Mouse (Mus musculus) cerebellum, adult 11 months (tissue): ENCODE measurements at regions not wholly inside any gene's neighbourhood (a gene's known extent, or its start where the extent isn't known, plus 50 kb on each side); places are given as distances from the start of the nearest gene placed in this dataset.

Source experiments
- DNase-seq: peaks from one replicate; pipeline ENCODE4 v3.0.0; 2022

DNA sequence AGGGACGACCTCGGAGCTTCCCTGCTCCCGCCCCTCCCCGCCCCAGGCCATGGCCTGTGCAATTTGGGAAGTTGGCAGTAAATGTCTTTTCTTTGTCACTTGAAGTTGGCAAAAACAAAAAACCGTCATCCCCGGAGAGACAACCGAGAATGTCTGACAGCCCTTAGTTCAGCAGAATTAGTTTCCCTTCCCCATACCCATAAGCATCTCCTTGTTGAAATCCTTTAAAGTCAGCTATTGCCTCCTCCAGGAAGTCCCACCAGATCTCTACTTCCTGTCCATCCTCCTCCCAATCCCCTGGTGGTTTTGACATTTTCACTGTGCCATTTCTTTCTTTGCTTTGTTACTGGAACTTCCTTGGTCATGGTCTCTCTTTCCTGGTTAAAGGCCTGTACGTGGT lies 54.8 kb downstream of the Foxb1 start:
- no peak for DNase-seq

DNA sequence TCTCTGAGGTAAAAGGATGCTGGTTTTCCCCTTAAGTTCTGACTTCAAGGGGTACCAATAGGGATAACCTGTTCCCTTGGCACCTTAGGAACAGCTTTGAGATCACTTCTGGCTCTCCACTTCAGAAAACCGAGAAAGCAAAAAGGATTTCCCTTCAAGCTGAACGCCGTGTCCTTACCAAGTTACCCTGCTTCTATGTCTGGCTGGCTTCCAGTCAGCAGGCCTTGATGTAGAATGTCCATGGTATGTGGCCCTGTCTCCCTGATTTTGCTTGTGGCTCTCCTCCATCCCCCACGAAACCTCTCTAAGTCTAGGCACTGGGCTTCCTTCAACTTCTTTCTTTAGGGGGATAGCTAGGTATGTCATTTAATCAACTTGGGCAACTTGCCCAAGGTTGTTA lies 55.7 kb downstream of the Foxb1 start:
- DNase-seq = no peak

DNA sequence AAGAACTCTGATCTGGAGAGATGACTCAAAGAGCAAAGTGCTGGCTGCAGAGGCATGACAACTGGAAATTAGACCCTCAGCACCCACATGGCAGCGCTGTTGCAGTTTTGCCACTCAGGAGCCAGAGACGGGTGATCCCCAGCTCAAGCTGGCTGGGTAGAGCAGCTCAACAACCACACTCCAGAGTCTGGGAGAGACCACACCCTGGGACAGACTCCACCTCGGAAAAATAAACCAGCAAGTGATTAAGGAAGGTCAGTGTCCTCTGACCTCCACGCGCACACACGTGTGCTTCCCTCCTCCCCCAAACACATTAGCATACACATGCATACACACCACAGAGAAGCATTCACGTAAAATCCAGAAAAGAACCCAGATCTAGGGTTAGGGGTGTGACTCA lies 57.0 kb downstream of the Foxb1 start:
- DNase-seq = no peak

DNA sequence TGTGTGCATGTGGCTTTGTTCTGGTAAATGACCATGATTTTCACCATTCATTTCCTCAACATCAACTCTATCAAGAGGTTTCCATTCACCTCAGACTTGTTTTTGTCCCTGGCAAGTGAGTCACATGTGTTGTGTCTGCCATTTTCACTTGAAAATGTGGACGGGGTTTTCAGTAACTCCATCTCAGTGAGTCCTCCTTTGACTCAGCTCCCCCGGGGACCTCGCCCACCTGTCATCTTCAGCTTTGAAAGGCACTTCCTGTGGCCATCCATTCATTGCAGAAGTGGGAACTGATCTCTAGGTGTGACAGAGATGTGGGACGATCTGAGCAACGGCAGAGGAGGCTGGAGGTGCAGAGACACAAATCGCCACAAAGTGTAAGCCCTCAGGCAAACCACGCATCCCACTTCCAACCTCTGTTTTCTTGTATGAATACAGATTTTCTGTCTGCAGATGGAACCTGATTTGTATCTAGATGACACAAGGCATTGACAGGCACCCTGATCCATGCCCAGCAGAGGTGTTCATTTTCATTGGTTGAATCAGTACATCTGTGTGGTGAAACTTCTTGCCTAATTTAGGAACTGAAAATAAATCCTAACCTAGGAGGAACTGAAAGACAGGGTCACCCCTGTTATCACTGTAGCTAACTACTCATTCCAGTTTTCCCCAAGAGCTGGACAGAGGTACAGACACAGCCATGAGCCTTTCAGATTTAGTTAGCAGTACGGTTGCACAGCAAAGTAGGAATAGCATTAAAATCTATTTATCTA lies 58.4 kb downstream of the Foxb1 start:
- no peak for DNase-seq

DNA sequence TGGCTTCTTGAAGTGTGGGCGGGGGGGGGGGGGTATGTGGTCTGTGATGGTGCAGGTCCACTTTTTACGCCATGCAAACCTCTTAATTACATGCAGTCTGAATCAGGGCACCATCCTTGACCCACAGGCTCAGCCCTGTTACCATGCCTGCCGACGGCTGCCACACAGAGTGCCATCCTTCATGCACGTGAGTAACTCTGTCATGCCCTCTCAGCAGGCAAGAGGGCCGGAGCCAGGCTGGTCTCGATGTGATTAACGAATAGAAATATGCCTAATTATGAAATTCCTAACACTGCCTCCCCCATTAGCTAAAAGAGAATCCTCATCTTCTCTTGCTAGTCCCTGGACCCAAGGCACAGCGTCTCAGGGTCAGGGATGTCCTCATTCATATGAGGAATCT lies 60.0 kb downstream of the Foxb1 start:
- no peak for DNase-seq

DNA sequence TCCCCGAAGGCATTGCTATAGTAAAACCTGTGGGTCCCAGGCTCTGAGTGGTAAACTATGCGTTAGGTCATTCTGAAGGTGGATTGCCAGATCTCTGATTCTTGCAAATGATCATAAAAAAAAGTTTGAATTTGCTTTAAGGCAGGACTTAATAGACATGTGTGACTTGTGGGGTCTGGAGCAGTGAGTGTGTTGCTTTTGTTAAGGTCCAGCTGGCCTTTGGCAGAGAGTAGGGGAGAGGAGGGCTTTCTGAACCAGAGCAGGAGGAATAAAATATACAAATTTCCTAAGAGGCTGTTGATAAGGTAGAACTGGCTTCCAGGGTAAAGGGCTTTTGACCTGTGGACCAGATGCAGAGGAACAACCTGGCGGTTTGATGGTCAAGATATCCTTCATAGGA lies 69.0 kb downstream of the Foxb1 start:
- no peak for DNase-seq

DNA sequence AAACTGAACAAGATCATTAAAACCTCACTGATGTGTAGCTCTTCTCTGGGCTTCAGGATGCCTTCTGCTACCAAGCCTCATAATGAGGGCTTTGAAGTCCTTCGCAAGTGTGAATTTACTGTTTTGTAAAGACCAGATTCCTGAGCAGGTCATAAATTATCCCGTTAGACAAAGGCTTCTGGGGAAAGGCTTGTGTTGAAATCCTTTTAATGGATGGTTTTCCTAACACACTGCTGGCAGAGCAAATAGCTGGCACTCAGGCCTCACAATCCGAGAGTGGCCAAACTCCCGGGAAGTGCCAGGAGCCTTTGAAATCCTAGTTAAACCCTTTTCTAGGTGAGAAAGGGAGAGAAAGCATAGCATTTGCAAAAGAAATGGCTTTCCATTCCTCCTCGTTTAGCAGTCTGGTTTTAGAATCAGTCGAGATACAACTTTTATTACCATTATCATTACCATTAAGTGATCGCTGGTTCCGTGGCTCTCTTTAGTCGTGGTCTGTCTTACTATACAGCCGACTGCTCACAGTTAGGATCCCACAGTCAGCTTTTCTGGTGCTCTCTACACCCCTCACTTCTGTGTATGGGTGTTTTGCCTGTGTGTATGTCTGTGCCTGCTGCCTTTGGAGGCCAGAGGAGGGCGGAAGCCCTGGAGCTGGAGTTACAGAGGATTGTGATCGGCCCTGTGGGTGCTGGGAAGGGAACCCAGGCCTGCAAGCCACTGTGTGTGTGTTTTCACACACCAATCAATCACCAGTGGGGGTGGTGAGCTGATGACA lies 73.2 kb downstream of the Foxb1 start:
- DNase-seq = no peak

DNA sequence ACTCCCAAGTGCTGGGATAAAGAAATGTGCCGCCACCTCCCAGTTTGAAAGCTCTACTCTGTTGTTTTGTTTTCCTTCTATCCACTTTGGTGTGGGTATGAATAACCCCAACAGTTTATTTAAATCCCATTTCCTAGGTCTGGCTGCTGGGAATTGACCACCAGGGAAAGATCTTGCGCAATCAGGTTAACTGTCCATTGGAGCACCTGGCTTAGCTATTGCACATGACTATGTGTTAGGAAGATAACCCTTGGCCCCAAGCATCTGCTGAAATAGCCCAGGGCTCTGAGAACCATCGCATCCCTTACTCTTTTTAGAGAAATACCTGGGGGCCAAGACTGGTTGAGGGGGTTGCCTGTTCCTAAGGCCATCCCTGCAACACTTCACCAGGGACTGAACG lies 74.0 kb downstream of the Foxb1 start:
- DNase-seq = no peak

DNA sequence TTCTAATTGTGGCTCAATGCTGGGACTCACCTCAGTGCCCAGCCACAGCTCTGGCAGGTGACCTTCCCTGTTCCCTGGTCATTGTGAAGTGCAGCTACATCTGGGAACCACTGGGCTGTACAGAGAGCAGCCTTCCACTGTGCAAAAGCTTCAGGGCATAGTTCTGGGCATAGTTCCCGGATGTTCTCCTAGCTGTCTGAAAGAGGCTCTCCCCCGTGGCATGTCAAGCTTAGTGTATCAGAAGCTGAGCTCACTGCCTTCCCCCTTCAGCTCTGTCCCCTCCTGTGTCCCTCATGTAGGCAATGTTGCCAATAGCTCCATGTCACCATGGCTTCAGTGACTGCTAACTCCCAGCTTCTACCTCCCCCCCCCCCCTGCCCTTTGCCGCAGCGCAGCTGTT lies 75.1 kb downstream of the Foxb1 start:
- DNase-seq = no peak

DNA sequence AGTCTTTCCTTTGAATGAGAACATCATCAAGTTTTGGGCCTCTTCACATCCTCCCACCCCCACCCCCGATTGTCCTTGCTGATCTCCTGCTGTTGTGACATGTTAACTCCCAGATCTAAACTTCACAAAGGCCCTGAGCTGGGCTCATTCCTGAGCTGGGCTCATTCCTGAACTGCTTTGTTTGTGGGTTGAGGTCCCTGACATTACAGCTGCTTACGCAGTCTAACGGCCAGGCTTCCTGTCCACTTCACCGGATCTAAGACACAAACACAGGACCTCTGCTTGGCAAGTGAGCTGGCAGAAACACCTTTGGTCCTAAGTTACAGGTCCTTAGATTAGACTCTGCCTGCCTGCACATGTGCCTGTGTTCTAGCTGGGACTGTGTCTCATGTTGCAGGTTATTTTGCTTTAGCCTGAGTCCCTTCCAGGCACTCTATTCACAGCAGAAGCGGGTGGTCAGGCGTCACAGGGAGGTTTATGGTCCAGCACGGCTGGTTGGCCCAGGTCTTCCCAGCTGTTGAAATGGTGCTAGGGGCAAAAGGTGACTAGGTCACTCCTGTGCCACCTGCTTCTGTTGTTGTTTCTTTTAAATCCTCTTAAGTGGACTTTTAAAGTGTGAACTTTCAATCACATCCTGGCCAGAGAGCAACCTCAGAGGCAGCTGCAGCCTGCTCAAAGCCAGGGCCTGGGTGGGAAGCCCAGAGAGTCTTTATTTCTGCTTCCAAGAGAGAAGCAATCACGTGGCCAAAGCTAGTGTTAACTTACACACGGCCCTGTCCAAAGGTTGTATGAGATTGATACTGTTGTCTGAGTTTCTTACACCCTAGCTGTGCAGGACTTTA lies 79.1 kb downstream of the Foxb1 start:
- no peak for DNase-seq

DNA sequence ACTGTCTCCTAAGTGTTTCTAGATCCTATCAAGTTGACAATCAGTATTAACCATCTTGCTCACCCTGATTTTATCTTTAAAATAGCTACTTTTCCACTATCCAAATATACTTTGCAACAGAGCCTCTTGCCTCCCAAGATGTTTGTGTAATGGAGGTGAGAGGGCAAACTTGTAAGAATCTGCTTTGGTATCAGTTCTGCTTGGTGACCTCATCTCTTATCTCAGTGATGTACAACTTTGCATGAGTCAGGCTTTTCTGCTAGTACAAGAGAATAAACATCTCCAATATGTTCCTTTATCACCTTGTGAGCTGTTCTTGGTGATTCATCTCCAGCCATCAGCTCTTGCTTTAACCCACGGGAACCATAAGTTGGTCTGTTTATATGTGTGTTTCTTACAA lies 82.1 kb downstream of the Foxb1 start:
- DNase-seq = no peak

DNA sequence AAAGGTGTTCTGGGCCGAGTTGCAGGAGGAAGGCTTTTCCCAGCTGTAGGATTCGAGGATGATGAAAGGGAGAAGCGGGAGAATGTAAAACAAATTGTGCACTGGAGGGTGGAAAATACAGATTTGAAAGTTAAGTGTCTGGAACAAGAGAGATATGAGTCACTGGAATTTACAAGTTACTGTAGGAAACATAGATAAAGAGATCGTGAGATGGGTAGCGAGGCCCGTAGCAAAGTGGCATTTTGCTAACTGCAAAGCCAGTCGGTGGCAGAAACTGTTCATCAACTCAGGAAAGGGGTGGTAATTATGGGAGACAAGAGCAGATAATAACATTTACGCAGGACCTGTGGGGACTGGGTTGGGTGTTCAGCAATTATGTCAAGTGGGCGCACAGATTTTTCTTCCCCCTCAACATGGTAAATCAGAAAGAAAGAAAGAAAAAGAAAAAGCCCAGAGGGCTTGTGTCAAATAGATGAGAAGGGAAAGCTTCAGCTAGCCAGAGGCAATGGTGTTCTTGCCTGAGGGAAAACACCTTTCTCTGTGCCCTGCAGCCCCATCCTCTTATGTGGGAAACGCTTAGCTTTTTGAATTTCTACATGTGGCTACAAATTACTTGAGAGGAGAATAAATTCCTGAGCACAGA lies 87.2 kb downstream of the Foxb1 start:
- no peak for DNase-seq

DNA sequence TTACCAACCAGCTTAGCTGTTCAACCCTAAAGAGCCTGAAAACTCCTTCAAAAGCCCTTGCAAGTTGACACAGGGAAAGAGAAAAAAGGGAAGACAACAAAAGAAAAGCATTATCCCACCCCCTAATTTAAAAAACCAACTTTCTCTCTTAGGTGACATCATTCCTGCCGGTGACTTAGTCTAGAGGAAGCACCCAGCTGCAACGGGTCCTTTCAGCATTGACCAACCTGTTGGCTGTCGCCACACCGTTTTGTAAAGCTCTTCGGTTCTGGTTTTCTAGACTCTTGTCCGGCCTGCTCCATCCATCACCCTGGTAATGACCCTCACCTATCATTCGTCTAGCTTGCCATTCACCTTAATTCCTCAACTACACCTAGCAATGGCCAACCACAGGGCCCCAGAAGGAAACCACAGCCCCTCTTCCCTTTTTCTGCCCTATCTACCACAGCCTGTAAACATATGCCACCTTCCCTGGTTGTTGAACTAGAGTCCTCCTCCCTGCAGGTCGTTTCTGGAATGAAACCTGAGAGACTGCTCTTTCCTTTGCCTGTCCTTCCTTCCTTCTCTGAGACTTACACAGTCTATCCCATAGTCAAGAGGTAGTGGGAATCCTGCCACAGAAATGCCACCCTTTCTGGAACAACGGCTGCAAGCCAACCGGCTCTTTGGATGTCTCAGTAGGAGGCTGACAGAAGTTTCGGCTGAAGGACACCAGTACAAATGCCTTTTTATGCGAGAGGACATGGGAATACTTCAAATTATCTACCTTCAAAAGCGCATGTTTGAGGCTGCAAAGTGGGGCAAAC lies 87.9 kb downstream of the Foxb1 start:
- DNase-seq = no peak

DNA sequence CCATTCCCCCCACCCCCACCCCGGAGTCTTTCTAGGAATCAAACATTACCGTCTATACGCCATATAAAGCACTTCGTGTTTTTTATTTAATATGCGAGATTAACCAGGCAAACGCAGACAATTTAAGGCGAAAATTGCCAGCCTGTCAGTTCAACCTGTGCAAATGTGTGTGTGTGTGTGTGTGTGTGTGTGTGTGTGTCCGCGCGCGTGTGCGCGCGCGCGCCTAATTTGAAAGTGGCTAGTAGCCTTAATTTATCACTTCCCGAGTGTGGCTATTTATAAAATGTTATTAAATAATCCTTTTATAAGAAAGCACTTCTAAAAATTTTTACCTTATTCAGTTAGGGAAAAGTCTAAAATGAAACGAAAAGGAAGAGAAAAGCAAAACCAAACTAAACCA lies 89.5 kb downstream of the Foxb1 start:
- DNase-seq = no peak

DNA sequence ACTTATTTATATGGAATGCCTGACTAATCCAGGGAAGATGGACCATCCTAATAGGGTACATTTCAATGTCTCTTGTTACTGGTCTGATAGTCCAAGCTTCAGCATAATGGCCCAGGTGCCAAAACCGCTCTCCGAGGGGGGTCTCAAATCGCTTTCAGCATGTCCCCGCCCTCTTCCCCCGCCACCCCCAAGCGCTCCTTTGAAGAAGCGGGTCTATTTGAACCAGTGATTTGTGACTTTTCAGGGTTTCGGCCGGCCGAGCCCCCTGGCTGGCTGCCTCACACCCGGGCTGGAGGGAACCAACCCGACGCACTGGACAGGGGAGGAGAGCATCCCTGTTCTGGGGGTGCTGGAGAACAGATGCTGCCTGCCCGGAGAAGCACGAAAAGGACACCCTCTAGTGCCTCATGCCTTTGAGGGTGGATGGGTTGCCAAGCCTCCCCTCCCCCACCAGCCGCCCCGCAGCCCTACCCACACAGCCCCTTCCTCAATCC lies 90.1 kb downstream of the Foxb1 start:
- DNase-seq = no peak

DNA sequence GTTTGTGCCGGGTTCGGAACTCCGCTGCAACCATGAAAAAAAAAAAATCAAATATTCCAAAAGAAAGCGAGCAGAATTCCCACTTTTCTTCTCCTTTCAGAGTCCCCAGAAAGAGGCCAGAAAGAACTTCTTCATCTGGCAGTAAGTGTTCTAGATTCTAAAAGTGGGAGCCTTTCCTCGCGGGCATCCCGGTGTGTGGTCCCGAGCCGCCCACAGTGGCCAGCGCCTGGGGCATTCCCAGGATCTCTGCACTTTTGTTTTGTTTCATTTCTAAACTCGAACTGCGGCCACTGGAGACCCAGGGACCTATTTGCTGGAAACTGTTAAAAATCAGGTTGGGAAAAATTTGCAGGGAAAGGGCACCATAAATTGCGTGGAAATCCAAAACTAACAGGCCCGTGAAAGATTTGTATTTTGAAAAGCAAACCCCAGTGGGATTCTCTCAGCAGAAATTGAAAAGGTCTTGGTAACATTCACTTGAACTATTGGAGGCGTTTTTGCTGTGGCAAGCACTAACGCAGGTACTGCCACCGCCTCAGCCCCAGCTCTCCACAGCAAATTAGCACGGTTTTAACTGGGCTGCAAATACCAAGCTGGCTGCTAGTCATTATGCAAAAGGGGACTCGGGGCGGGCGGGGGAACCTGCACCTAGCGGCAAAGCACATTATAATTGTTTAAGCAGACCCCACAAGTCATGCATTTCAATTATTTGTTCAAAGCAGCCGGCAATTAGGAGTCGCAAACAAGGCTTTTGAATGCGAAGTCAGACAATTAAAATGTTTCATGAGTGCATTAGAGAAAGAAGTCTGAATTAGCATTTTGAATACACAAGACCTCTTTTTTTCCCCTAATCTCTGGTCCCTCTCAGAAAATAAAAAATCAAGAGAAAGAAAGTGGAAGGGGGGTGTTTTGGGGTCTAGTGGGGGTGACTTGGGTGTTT lies 90.9 kb downstream of the Foxb1 start:
- DNase-seq = no peak

DNA sequence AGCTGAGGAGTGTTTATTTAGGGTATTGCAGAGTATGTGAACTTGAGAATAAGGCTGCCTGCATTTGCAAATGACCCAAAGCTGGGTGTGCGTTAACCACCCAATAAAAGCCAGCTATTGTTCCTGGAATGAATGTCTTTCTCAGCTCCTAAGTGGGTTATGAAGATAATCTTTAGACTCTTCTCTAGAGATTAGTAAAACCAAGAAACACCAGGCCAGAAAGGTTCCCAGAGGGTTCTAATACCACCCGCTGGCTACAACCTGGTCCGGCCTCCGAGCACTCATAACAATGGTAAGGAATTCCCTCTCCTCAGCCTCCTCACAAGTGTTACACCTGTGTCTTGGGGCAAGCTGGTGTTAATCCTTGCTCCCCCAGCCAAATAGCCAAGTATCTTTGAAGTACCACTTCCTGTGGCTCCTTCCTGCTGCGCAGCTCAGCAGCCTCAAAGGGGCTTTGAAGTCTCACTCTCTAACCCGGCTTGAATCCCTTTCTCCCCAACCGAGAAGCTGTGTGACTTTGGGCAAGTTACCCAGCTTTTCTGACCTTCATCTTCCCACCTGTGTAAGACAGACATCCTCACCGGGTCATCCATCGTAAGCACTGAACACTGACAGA lies 92.2 kb downstream of the Foxb1 start:
- DNase-seq = no peak

DNA sequence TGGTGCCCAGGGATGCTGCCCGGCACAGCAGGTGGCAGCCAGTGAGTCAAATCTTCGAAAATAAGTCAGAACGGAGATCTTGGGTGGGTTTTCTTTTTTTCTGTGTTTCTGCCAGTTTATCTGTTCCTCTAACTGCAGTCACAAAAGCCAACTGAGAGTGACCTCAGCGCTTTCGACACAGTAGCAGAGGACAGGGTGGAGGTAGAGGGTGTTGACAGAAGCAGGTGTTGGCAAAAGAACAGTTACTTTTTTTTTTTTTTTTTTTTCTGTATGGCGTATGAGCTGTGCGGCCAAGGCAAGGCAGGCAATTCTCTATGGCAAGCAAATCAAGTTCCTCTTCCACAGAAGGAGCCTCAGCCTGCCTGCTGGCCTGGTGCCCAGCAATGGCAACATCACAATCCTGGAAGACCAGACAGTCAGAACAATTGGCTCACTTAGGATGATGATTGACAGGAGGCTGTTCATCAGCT lies 93.6 kb downstream of the Foxb1 start:
- DNase-seq = no peak

DNA sequence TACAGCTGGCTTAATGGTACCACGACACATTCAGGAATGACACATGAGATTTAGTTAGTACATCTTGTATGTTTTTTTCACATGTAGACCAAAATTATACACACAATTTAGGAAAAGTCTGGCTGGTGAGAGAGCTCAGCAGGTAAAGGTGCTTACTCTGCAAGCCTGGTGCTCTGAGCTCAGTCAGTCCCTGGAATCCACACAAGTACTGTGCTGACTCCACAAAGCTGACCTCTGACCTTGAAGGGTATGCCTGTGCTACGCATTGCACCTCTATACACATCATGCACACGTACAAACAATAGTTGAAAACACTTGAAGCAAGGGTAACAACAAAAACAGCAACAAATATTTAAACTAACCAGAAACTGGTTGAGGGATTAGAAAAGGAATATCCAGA lies 96.5 kb downstream of the Foxb1 start:
- no peak for DNase-seq

DNA sequence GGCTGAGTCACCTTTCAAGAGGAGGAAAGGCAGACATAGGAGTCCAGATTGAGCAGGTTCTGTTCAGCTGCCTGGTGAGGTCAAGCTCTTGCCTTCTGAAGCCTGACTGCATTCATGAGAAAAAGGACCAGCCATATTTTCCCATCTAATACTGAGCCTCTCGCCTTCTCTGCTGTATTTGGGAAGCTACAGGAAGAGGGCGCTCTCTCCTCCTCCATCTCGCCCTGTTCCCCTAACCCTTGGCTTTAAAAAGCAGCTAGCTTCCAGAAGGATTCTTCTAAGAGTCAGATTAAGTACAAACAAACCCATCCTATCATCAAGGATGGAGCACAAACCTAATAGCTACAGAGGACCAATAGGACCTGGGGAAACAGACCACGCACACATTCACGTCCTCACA lies 98.3 kb downstream of the Foxb1 start:
- DNase-seq = no peak
